Mouse (Mus musculus): Measurements from ENCODE around the gene Car9.

DNA sequence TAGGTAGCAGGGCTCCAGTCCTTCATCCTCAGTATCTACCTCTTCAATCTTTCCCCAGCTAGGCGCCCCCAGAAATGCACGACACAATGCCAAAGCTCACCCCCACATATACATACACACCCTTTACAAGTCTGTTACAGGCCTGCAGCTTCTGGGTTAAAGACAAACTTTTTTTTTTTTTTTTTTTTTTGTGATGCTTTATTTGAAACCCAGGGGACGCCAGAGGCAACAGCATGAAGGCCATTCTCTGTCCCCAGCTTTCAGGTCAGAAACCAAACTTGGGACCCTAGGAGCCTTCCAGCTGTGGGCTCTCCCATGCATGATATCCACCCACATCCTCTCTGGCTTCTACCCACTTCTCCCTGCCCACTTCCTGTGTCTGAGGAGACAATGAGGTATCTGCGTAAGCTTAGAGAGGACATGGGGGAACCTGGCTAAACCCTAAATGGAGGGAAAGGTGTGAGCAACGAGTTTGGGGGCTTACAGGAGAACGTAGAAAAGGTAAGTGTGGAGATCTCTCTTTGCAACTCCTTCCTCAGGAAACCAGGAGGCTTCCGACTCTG lies 24.8 kb upstream of the Car9 start:
- TF ChIP-seq CTCF (IDR thresholded peaks at IDR 0.05): no peak
- TF ChIP-seq EP300 (IDR thresholded peaks at IDR 0.05): no peak

Data from lung, postnatal 0 days (tissue).